Mouse (Mus musculus): ENCODE measurements around the gene Car11. TPM values are rescaled to one million over a fixed set of nuclear protein-coding genes. Genes with fewer than 3 reads are reported as not detected.

Gene Car11
- polyA plus RNA-seq, 1 experiment from 2014 or later = 0.56 TPM

GRCm38 (mm10) chr7:45719738-45720412 lies 20.2 kb downstream of the Car11 start:
- H3K79me2 ChIP-seq (ENCODE audit: inconsistent target) = peaks cover 37% of the 10 kb centered on the region
- H3K4me3 ChIP-seq (ENCODE audit: inconsistent target) = no peak overlapping the region
- no peak overlapping the region for H3K27ac ChIP-seq
- 92% methylated on average over 9 of the region's 16 CpGs for WGBS (ENCODE audit: missing documents)
- peaks cover 9% of the 10 kb centered on the region; the same call in 1 of the 2 replicates for H3K36me3 ChIP-seq (ENCODE audit: inconsistent target)

GRCm38 (mm10) chr7:45720413-45721233 lies 21.0 kb downstream of the Car11 start, which contains the start of gene Fam83e:
TSS of gene Fam83e (plus strand) at chr7:45721212.
- H3K79me2 ChIP-seq (ENCODE audit: inconsistent target) = peaks cover 29% of the 10 kb centered on the region
- 82% methylated on average over 6 of the region's 14 CpGs for whole genome bisulfite sequencing (ENCODE audit: missing documents)
- H3K27ac ChIP-seq = no peak within 1 kb of the TSS
- H3K4me3 ChIP-seq (ENCODE audit: inconsistent target) = no peak within 1 kb of the TSS
- H3K36me3 ChIP-seq (ENCODE audit: inconsistent target) = peaks cover 9% of the 10 kb centered on the region; the same call in 1 of the 2 replicates

- Histone ChIP-seq H3K79me2 (ENCODE audit: inconsistent target) (peaks cover 27% of the 10 kb centered on the region), H3K27ac (no peak overlapping the region), H3K36me3 (ENCODE audit: inconsistent target) (peaks cover 9% of the 10 kb centered on the region; the same call in 1 of the 2 replicates), H3K4me3 (ENCODE audit: inconsistent target) (no peak overlapping the region)
- 89% methylated on average over 7 of the region's 7 CpGs for WGBS (ENCODE audit: missing documents)
Observed at GRCm38 (mm10) chr7:45721234-45721571, 21.6 kb downstream of the Car11 start.

- H3K79me2 ChIP-seq (ENCODE audit: inconsistent target) = peaks cover 22% of the 10 kb centered on the region
- H3K4me3 ChIP-seq (ENCODE audit: inconsistent target) = no peak overlapping the region
- H3K27ac ChIP-seq = no peak overlapping the region
- WGBS (ENCODE audit: missing documents) = 88% methylated on average over 13 of the region's 13 CpGs
- H3K36me3 ChIP-seq (ENCODE audit: inconsistent target) = peaks cover 9% of the 10 kb centered on the region; the same call in 1 of the 2 replicates
Observed at GRCm38 (mm10) chr7:45721642-45722347, 22.2 kb downstream of the Car11 start.

GRCm38 (mm10) chr7:45722348-45722713 lies 22.7 kb downstream of the Car11 start:
- Histone ChIP-seq H3K4me3 (ENCODE audit: inconsistent target) (no peak overlapping the region), H3K27ac (no peak overlapping the region), H3K79me2 (ENCODE audit: inconsistent target) (peaks cover 18% of the 10 kb centered on the region), H3K36me3 (ENCODE audit: inconsistent target) (peaks cover 9% of the 10 kb centered on the region; the same call in 1 of the 2 replicates)
- WGBS (ENCODE audit: missing documents) = 82% methylated on average over 13 of the region's 13 CpGs

- no peak overlapping the region for H3K27ac ChIP-seq
- WGBS (ENCODE audit: missing documents) = 93% methylated on average over 4 of the region's 4 CpGs
- peaks cover 14% of the 10 kb centered on the region for H3K79me2 ChIP-seq (ENCODE audit: inconsistent target)
- H3K4me3 ChIP-seq (ENCODE audit: inconsistent target) = no peak overlapping the region
- H3K36me3 ChIP-seq (ENCODE audit: inconsistent target) = peaks cover 9% of the 10 kb centered on the region; the same call in 1 of the 2 replicates
Observed at GRCm38 (mm10) chr7:45723301-45723700, 23.7 kb downstream of the Car11 start.

- no peak overlapping the region for H3K27ac ChIP-seq
- no peak overlapping the region for H3K4me3 ChIP-seq (ENCODE audit: inconsistent target)
- peaks cover 9% of the 10 kb centered on the region for H3K79me2 ChIP-seq (ENCODE audit: inconsistent target)
- 95% methylated on average over 14 of the region's 14 CpGs for WGBS (ENCODE audit: missing documents)
- H3K36me3 ChIP-seq (ENCODE audit: inconsistent target) = peaks cover 9% of the 10 kb centered on the region; the same call in 1 of the 2 replicates
Observed at GRCm38 (mm10) chr7:45723781-45724180, 24.1 kb downstream of the Car11 start.

- Histone ChIP-seq H3K4me3 (ENCODE audit: inconsistent target) (no peak overlapping the region), H3K79me2 (ENCODE audit: inconsistent target) (no peaks in the 10 kb centered on the region), H3K27ac (no peak overlapping the region), H3K36me3 (ENCODE audit: inconsistent target) (no peaks in the 10 kb centered on the region; the same call in 1 of the 2 replicates)
- WGBS (ENCODE audit: missing documents) = 82% methylated on average over 9 of the region's 9 CpGs
Observed at GRCm38 (mm10) chr7:45725151-45725550, 25.5 kb downstream of the Car11 start.

- H3K4me3 ChIP-seq (ENCODE audit: inconsistent target) = no peak within 1 kb of the TSS
- H3K79me2 ChIP-seq (ENCODE audit: inconsistent target) = no peaks in the 10 kb centered on the region
- H3K27ac ChIP-seq = no peak within 1 kb of the TSS
- 93% methylated on average over 11 of the region's 11 CpGs for WGBS (ENCODE audit: missing documents)
- no peaks in the 10 kb centered on the region; the same call in 1 of the 2 replicates for H3K36me3 ChIP-seq (ENCODE audit: inconsistent target)
Observed at GRCm38 (mm10) chr7:45725713-45726112, 26.1 kb downstream of the Car11 start, which contains the start of gene Spaca4. TSS of gene Spaca4 (minus strand) at chr7:45725813.

GRCm38 (mm10) chr7:45726419-45726818 lies 26.8 kb downstream of the Car11 start:
- no peaks in the 10 kb centered on the region for H3K36me3 ChIP-seq (ENCODE audit: inconsistent target)

GRCm38 (mm10) chr7:45727625-45728024 lies 28.0 kb downstream of the Car11 start:
- Histone ChIP-seq H3K79me2 (ENCODE audit: inconsistent target) (no peaks in the 10 kb centered on the region), H3K36me3 (ENCODE audit: inconsistent target) (no peaks in the 10 kb centered on the region), H3K27ac (no peak overlapping the region), H3K4me3 (ENCODE audit: inconsistent target) (no peak overlapping the region)
- WGBS (ENCODE audit: missing documents) = 77% methylated on average over 3 of the region's 3 CpGs

More at GRCm38 (mm10) chr7:45726419-45726818, 26.8 kb downstream of the Car11 start:
- Histone ChIP-seq H3K27ac (no peak overlapping the region), H3K4me3 (ENCODE audit: inconsistent target) (no peak overlapping the region), H3K79me2 (ENCODE audit: inconsistent target) (no peaks in the 10 kb centered on the region)
- 97% methylated on average over 10 of the region's 10 CpGs for WGBS (ENCODE audit: missing documents)

- no peak overlapping the region for H3K4me3 ChIP-seq (ENCODE audit: inconsistent target)
- no peak overlapping the region for H3K27ac ChIP-seq
- no peaks in the 10 kb centered on the region for H3K79me2 ChIP-seq (ENCODE audit: inconsistent target)
- WGBS (ENCODE audit: missing documents) = 56% methylated on average over 16 of the region's 16 CpGs
- H3K36me3 ChIP-seq (ENCODE audit: inconsistent target) = no peaks in the 10 kb centered on the region
Observed at GRCm38 (mm10) chr7:45730727-45731431, 31.2 kb downstream of the Car11 start.

GRCm38 (mm10) chr7:45733477-45733876 lies 33.8 kb downstream of the Car11 start:
- Histone ChIP-seq H3K4me3 (ENCODE audit: inconsistent target) (no peak overlapping the region), H3K79me2 (ENCODE audit: inconsistent target) (no peaks in the 10 kb centered on the region), H3K27ac (no peak overlapping the region), H3K36me3 (ENCODE audit: inconsistent target) (no peaks in the 10 kb centered on the region)
- WGBS (ENCODE audit: missing documents) = 59% methylated on average over 5 of the region's 5 CpGs

- 8% methylated on average over 9 of the region's 9 CpGs for WGBS (ENCODE audit: missing documents)
- no peaks in the 10 kb centered on the region for H3K79me2 ChIP-seq (ENCODE audit: inconsistent target)
- no peak overlapping the region for H3K27ac ChIP-seq
- H3K36me3 ChIP-seq (ENCODE audit: inconsistent target) = no peaks in the 10 kb centered on the region
- no peak overlapping the region for H3K4me3 ChIP-seq (ENCODE audit: inconsistent target)
Observed at GRCm38 (mm10) chr7:45739162-45739763, 39.6 kb downstream of the Car11 start.
